Mouse (Mus musculus) testis, adult 2 months (tissue): ENCODE results near the gene Smarcc2.

Experiments used
- CTCF ChIP-seq: fragments of 200-500 bp; IDR thresholded peaks from 2 replicates; pipeline ENCODE4 v1.5.1; 2012; ENCODE audit warnings: low read depth, mild to moderate bottlenecking, inconsistent platforms, low read length, moderate library complexity; ENCODE audit not compliant: control insufficient read depth, insufficient read depth, insufficient replicate concordance
- POLR2A ChIP-seq: fragments of 200-500 bp; IDR thresholded peaks from 2 replicates; pipeline ENCODE4 v1.6.1; 2012; ENCODE audit warnings: low read depth, mild to moderate bottlenecking, inconsistent platforms, low read length, moderate library complexity; ENCODE audit not compliant: control insufficient read depth

DNA sequence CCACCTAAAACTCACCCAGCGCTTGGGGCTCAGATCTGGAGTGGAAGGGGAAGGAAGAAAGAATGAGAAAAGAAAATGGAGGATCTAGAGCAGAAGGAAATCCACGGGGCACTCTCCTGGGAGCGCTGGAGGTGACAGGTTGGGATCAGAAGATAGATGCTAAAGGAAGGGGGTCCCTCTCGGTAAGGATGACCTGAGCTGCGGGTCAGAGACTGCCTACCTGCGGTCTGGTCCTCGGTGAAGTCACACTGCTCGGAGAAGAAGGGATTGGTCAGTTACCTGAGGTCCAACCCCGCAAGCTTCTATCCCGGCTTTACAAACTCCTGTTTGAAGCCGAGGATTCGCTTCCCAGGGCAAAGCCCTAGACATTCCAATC lies 34.3 kb downstream of the Smarcc2 start:
- TF ChIP-seq POLR2A: no peak
- TF ChIP-seq CTCF: no peak
